Mouse (Mus musculus) large intestine, adult 2 months (tissue): Measurements from ENCODE around the gene Psat1. TPM values are rescaled to one million over a fixed set of nuclear protein-coding genes. Genes with fewer than 3 reads are reported as not detected.
A peak's percentile ranks its signal among the peaks of the same experiment; 100 is the strongest.

ENCODE experiments used
- DNase-seq: peaks from one replicate; pipeline ENCODE4 v3.0.0-alpha.2; 2012; ENCODE audit warnings: low read depth, low spot score
- WGBS: fragments of 180-500 bp; shearing (Covaris S2); methylation state at CpG from one replicate; pipeline ENCODE4 v1.1.7; 2018; 5-methylcytosine and 5-hydroxymethylcytosine counted together
- polyA plus RNA-seq: library from polyadenylated mRNA; depleted of rRNA; stranded (reverse); fragments of >200 nt; gene quantifications from 2 replicates; pipeline ENCODE4 v1.2.3, GENCODE M21; 2012; rRNA removed

Psat1 gene
- 7.9 and 10.9 TPM in 2 replicates for polyA plus RNA-seq

- 78% methylated on average over 7 of the region's 7 CpGs for WGBS
- no peak for DNase-seq
Observed at GRCm38 (mm10) chr19:15947237-15947636, at the start of gene Psat1. Gene Psat1 (minus strand): TSS chr19:15947337.

- 39% methylated on average over 1 of the region's 1 CpGs for WGBS
- DNase-seq, result no peak
Observed at GRCm38 (mm10) chr19:15990102-15990501, 43.0 kb upstream of the Psat1 start.

GRCm38 (mm10) chr19:15985172-15985713, 38.1 kb upstream of the Psat1 start:
- 26% methylated on average over 10 of the region's 10 CpGs for WGBS

GRCm38 (mm10) chr19:15984449-15985171, 37.5 kb upstream of the Psat1 start, which contains the start of gene Cep78:
Gene Cep78 (minus strand): TSS chr19:15984989.
- DNase-seq, result peak; percentile 50
- WGBS, result under 1% methylated on average over 88 of the region's 88 CpGs

More at GRCm38 (mm10) chr19:15985172-15985713, 38.1 kb upstream of the Psat1 start:
- no peak for DNase-seq

- DNase-seq, result no peak
- 45% methylated on average over 15 of the region's 15 CpGs for WGBS
Observed at GRCm38 (mm10) chr19:15983739-15984344, 36.7 kb upstream of the Psat1 start.

- no peak for DNase-seq
- WGBS, result 64% methylated on average over 10 of the region's 10 CpGs
Observed at GRCm38 (mm10) chr19:15982926-15983738, 36.0 kb upstream of the Psat1 start.

- 28% methylated on average over 4 of the region's 4 CpGs for WGBS
- DNase-seq, result peak; percentile 44
Observed at GRCm38 (mm10) chr19:15981861-15982260, 34.7 kb upstream of the Psat1 start.

GRCm38 (mm10) chr19:15973365-15973764, 26.2 kb upstream of the Psat1 start:
- no peak for DNase-seq
- 78% methylated on average over 4 of the region's 4 CpGs for WGBS

GRCm38 (mm10) chr19:15965082-15965481, 17.9 kb upstream of the Psat1 start:
- DNase-seq, result no peak
- 31% methylated on average over 3 of the region's 3 CpGs for WGBS

GRCm38 (mm10) chr19:15964533-15964932, 17.4 kb upstream of the Psat1 start:
- DNase-seq, result no peak
- 88% methylated on average over 7 of the region's 7 CpGs for WGBS

- 76% methylated on average over 17 of the region's 17 CpGs for WGBS
- DNase-seq, result no peak
Observed at GRCm38 (mm10) chr19:15963011-15963695, 16.0 kb upstream of the Psat1 start.

- WGBS, result 82% methylated on average over 13 of the region's 13 CpGs
- DNase-seq, result no peak
Observed at GRCm38 (mm10) chr19:15962313-15962712, 15.2 kb upstream of the Psat1 start.

GRCm38 (mm10) chr19:15950225-15950624, 3.1 kb upstream of the Psat1 start:
- 35% methylated on average over 3 of the region's 3 CpGs for WGBS
- no peak for DNase-seq

GRCm38 (mm10) chr19:15948867-15949266, 1.7 kb upstream of the Psat1 start:
- WGBS, result 49% methylated on average over 1 of the region's 1 CpGs
- DNase-seq, result no peak

GRCm38 (mm10) chr19:15948426-15948825, 1.3 kb upstream of the Psat1 start:
- 26% methylated on average over 7 of the region's 7 CpGs for WGBS
- no peak for DNase-seq

- WGBS, result 34% methylated on average over 10 of the region's 10 CpGs
- no peak for DNase-seq
Observed at GRCm38 (mm10) chr19:15946663-15947062, 474 bp downstream of the Psat1 start.

- WGBS, result 92% methylated on average over 7 of the region's 7 CpGs
- no peak for DNase-seq
Observed at GRCm38 (mm10) chr19:15943117-15943423, 4.1 kb downstream of the Psat1 start.

- 83% methylated on average over 11 of the region's 11 CpGs for WGBS
- DNase-seq, result no peak
Observed at GRCm38 (mm10) chr19:15942421-15943116, 4.6 kb downstream of the Psat1 start.

GRCm38 (mm10) chr19:15941399-15941798, 5.7 kb downstream of the Psat1 start:
- no peak for DNase-seq
- 37% methylated on average over 8 of the region's 8 CpGs for WGBS
